Mouse (Mus musculus) liver, embryonic 14.5 days (tissue): Measurements from ENCODE around the gene Kctd3.

ENCODE experiments used
- CTCF ChIP-seq: IDR thresholded peaks from 2 replicates; pipeline ENCODE4 v1.5.1; 2016; ENCODE audit warnings: antibody characterized with exemption, low read depth, control low read depth
- EP300 ChIP-seq: IDR thresholded peaks from 2 replicates; pipeline ENCODE4 v1.6.1; 2016; ENCODE audit warnings: antibody characterized with exemption, low read depth

DNA sequence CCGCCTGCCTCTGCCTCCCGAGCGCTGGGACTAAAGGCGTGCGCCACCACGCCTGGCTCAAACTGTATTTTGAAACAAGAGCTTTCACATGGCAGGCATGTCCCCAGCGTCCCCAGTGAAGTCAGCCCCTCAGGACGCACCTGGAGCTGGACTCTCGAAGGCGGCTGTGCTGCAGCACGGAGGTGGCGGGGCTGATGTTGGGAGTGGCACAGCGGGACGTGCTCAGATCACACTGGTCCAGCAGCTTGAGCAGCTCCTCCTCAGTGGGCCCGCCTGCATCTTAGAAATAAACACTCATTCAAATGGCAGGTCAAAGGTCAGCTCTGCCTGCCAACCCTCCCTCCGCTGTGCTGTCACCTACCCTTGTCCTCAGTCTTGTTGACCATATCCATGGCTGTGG, 33.7 kb downstream of the Kctd3 start:
- TF ChIP-seq CTCF (no peak), EP300 (no peak)
